Mouse (Mus musculus): ENCODE data around the gene Cant1. TPM values are rescaled to one million over a fixed set of nuclear protein-coding genes. Genes with fewer than 3 reads are reported as not detected.

Cant1 gene
- polyA plus RNA-seq, 1 experiment from 2014 or later, result 30.8 TPM

- no peak for ATAC-seq (ENCODE audit: low read depth)
- H3K27me3 ChIP-seq (replicated peaks; ENCODE audit: control insufficient read depth, insufficient read depth, low read length), result no peaks in the 10 kb centered on the region
- no peaks in the 10 kb centered on the region for H3K9me3 ChIP-seq (ENCODE audit: control insufficient read depth, low read length)
- H3K27ac ChIP-seq (replicated peaks; ENCODE audit: low read depth, low read length), result no peak overlapping the region
- 57% methylated on average over 3 of the region's 3 CpGs for WGBS
- no peak overlapping the region for H3K4me2 ChIP-seq (ENCODE audit: low read depth, low read length)
- no peak for DNase-seq (ENCODE audit: low spot score)
- H3K4me3 ChIP-seq (ENCODE audit: low read depth, low read length), result no peak overlapping the region
- H3K4me1 ChIP-seq (ENCODE audit: control insufficient read depth, insufficient read depth, low read length), result peaks cover 35% of the 10 kb centered on the region
- no peaks in the 10 kb centered on the region for H3K36me3 ChIP-seq (ENCODE audit: control insufficient read depth, insufficient read depth, low read length)
- no peak overlapping the region for H3K9ac ChIP-seq (ENCODE audit: low read depth, low read length)
Measured at GRCm38 (mm10) chr11:118368330-118368729, 50.6 kb downstream of the Cant1 start.

DNA sequence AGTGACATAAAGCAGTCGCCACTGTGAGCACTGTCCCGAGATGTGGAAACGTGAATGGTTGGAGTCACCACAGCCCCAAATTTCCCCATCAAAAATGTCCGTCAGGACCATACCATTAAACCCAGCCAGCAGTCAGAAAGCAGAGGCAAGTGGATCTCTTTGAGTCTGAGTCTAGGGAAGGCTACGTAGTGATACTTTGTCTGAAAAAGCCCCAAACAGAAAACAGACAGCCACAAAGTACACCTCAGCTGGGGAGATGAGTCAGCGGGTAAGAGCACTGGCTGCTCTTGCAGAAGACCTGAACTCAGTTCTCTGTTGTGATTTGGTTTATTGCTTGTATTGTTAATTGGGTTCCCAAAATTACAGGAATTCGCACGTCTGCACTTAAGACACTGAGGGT lies 52.3 kb downstream of the Cant1 start:
- Histone ChIP-seq H3K27me3 (replicated peaks; ENCODE audit: control insufficient read depth, insufficient read depth, low read length) (no peaks in the 10 kb centered on the region), H3K4me2 (ENCODE audit: low read depth, low read length) (no peak overlapping the region), H3K4me3 (ENCODE audit: low read depth, low read length) (no peak overlapping the region), H3K4me1 (ENCODE audit: control insufficient read depth, insufficient read depth, low read length) (peaks cover 44% of the 10 kb centered on the region), H3K9ac (ENCODE audit: low read depth, low read length) (no peak overlapping the region), H3K9me3 (ENCODE audit: control insufficient read depth, low read length) (no peaks in the 10 kb centered on the region), H3K36me3 (ENCODE audit: control insufficient read depth, insufficient read depth, low read length) (no peaks in the 10 kb centered on the region), H3K27ac (replicated peaks; ENCODE audit: low read depth, low read length) (no peak overlapping the region)
- WGBS, result 57% methylated on average over 8 of the region's 8 CpGs
- DNase-seq (ENCODE audit: low spot score) (no peak), ATAC-seq (ENCODE audit: low read depth) (no peak)

DNA sequence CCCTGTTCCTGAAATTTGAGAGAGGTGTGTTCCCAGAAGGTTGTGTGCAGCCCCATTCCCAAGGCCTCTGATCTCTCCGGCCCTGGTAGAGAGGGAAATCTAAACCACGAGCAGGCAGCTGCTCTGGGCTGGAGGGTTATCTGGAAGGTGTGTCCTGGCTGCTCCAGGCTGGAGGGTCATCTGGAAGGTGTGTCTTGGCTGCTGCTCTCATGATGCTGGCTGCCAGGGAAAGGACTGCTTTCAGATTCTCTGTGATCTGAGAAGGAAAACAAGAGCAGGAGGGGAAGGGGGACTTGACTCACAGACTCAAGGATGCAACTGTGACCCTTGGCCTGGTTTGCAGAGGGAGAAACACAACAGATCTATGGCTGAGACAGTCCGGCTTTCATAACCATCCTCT lies 52.8 kb downstream of the Cant1 start:
- peaks cover 48% of the 10 kb centered on the region for H3K4me1 ChIP-seq (ENCODE audit: control insufficient read depth, insufficient read depth, low read length)
- no peak overlapping the region for H3K4me3 ChIP-seq (ENCODE audit: low read depth, low read length)
- 54% methylated on average over 3 of the region's 3 CpGs for WGBS
- H3K9me3 ChIP-seq (ENCODE audit: control insufficient read depth, low read length), result no peaks in the 10 kb centered on the region
- peak overlapping the region; percentile 88 for H3K27ac ChIP-seq (replicated peaks; ENCODE audit: low read depth, low read length)
- no peak overlapping the region for H3K4me2 ChIP-seq (ENCODE audit: low read depth, low read length)
- DNase-seq (ENCODE audit: low spot score) (no peak), ATAC-seq (ENCODE audit: low read depth) (no peak)
- H3K9ac ChIP-seq (ENCODE audit: low read depth, low read length), result no peak overlapping the region
- no peaks in the 10 kb centered on the region for H3K27me3 ChIP-seq (replicated peaks; ENCODE audit: control insufficient read depth, insufficient read depth, low read length)
- no peaks in the 10 kb centered on the region for H3K36me3 ChIP-seq (ENCODE audit: control insufficient read depth, insufficient read depth, low read length)

- 16% methylated on average over 7 of the region's 7 CpGs for WGBS
- Histone ChIP-seq H3K9me3 (ENCODE audit: control insufficient read depth, low read length) (no peaks in the 10 kb centered on the region), H3K36me3 (ENCODE audit: control insufficient read depth, insufficient read depth, low read length) (no peaks in the 10 kb centered on the region), H3K9ac (ENCODE audit: low read depth, low read length) (no peak overlapping the region), H3K27me3 (replicated peaks; ENCODE audit: control insufficient read depth, insufficient read depth, low read length) (no peaks in the 10 kb centered on the region), H3K4me2 (ENCODE audit: low read depth, low read length) (0 out of 2 replicates have a peak overlapping the region, but pooled peaks have one; percentile 11), H3K4me1 (ENCODE audit: control insufficient read depth, insufficient read depth, low read length) (peaks cover 57% of the 10 kb centered on the region), H3K4me3 (ENCODE audit: low read depth, low read length) (no peak overlapping the region), H3K27ac (replicated peaks; ENCODE audit: low read depth, low read length) (peak overlapping the region; percentile 88)
- DNase-seq (ENCODE audit: low spot score), result peak; percentile 94
- peak; percentile 75 for ATAC-seq (ENCODE audit: low read depth)
Measured at GRCm38 (mm10) chr11:118365171-118365570, 53.7 kb downstream of the Cant1 start.

- WGBS, result 83% methylated on average over 4 of the region's 4 CpGs
- H3K36me3 ChIP-seq (ENCODE audit: control insufficient read depth, insufficient read depth, low read length), result no peaks in the 10 kb centered on the region
- H3K27me3 ChIP-seq (replicated peaks; ENCODE audit: control insufficient read depth, insufficient read depth, low read length), result no peaks in the 10 kb centered on the region
- DNase-seq (ENCODE audit: low spot score) (no peak), ATAC-seq (ENCODE audit: low read depth) (no peak)
- peak overlapping the region; percentile 32; the same call in 1 of the 2 replicates for H3K9ac ChIP-seq (ENCODE audit: low read depth, low read length)
- no peak overlapping the region for H3K4me2 ChIP-seq (ENCODE audit: low read depth, low read length)
- H3K9me3 ChIP-seq (ENCODE audit: control insufficient read depth, low read length), result no peaks in the 10 kb centered on the region
- H3K4me3 ChIP-seq (ENCODE audit: low read depth, low read length), result no peak overlapping the region
- H3K27ac ChIP-seq (replicated peaks; ENCODE audit: low read depth, low read length), result peak overlapping the region; percentile 88
- H3K4me1 ChIP-seq (ENCODE audit: control insufficient read depth, insufficient read depth, low read length), result peaks cover 57% of the 10 kb centered on the region
Measured at GRCm38 (mm10) chr11:118364021-118364420, 54.9 kb downstream of the Cant1 start.

DNA sequence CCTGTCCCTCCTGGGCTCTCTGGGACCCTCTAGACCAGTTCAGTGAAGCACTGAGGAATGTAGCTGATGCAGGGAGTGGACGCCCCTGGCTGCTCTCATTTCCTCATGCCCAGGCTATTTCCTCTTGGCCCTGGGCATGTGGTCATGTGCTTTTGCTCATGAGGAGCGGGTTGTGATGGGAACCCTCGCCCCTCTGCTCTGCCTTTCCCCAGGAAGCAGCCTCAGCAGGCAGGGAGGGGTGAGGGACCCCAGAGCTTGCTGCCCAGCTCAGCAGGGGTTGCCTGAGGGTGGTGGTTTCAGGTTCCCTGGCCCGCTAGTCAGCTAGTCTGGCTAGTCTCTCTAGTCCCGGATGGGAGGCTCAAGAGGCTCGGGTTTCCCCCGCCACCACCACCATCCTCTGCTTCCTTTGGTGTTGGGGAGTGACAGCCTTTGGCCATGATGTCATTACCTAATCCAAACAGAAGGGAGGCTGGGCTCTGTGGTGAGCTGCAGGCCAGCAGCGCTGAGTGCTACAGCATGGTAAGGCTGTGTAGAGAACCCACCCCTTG lies 55.8 kb downstream of the Cant1 start:
- DNase-seq (ENCODE audit: low spot score), result peak; percentile 92
- Histone ChIP-seq H3K4me2 (ENCODE audit: low read depth, low read length) (peak overlapping the region; percentile 20), H3K36me3 (ENCODE audit: control insufficient read depth, insufficient read depth, low read length) (no peaks in the 10 kb centered on the region), H3K4me3 (ENCODE audit: low read depth, low read length) (no peak overlapping the region), H3K9me3 (ENCODE audit: control insufficient read depth, low read length) (no peaks in the 10 kb centered on the region), H3K27me3 (replicated peaks; ENCODE audit: control insufficient read depth, insufficient read depth, low read length) (no peaks in the 10 kb centered on the region), H3K4me1 (ENCODE audit: control insufficient read depth, insufficient read depth, low read length) (peaks cover 57% of the 10 kb centered on the region), H3K9ac (ENCODE audit: low read depth, low read length) (peak overlapping the region; percentile 45), H3K27ac (replicated peaks; ENCODE audit: low read depth, low read length) (peak overlapping the region; percentile 83)
- ATAC-seq (ENCODE audit: low read depth), result peak; percentile 84
- 2% methylated on average over 8 of the region's 8 CpGs for WGBS

DNA sequence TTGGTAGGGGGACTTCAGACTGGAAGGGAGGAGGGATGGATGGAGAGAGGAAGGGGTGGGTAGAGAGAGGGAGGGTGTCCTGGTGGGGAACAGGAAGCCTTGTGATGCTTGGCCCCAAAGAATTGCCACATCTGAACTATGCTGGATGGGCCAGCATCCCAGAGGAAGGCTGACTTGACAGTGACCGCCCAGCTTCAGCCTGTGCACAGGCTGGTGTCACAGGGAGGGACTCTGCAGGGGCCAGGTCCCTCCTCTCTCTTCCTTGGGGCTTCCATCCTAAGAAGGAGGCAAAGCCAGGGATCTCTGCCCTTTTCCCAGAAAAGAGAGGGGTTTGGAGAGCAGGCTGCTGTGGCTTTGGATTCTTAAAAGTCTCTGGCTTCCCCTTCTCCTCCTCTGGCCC lies 56.4 kb downstream of the Cant1 start:
- no peaks in the 10 kb centered on the region for H3K9me3 ChIP-seq (ENCODE audit: control insufficient read depth, low read length)
- H3K27me3 ChIP-seq (replicated peaks; ENCODE audit: control insufficient read depth, insufficient read depth, low read length), result no peaks in the 10 kb centered on the region
- ATAC-seq (ENCODE audit: low read depth) (no peak), DNase-seq (ENCODE audit: low spot score) (no peak)
- 75% methylated on average over 1 of the region's 1 CpGs for WGBS
- H3K4me2 ChIP-seq (ENCODE audit: low read depth, low read length), result peak overlapping the region; percentile 20
- H3K9ac ChIP-seq (ENCODE audit: low read depth, low read length), result peak overlapping the region; percentile 45
- no peak overlapping the region for H3K4me3 ChIP-seq (ENCODE audit: low read depth, low read length)
- H3K36me3 ChIP-seq (ENCODE audit: control insufficient read depth, insufficient read depth, low read length), result no peaks in the 10 kb centered on the region
- peaks cover 57% of the 10 kb centered on the region for H3K4me1 ChIP-seq (ENCODE audit: control insufficient read depth, insufficient read depth, low read length)
- peak overlapping the region; percentile 83 for H3K27ac ChIP-seq (replicated peaks; ENCODE audit: low read depth, low read length)

- H3K4me1 ChIP-seq (ENCODE audit: control insufficient read depth, insufficient read depth, low read length), result peaks cover 57% of the 10 kb centered on the region
Measured at GRCm38 (mm10) chr11:118360907-118361341, 58.0 kb downstream of the Cant1 start.

DNA sequence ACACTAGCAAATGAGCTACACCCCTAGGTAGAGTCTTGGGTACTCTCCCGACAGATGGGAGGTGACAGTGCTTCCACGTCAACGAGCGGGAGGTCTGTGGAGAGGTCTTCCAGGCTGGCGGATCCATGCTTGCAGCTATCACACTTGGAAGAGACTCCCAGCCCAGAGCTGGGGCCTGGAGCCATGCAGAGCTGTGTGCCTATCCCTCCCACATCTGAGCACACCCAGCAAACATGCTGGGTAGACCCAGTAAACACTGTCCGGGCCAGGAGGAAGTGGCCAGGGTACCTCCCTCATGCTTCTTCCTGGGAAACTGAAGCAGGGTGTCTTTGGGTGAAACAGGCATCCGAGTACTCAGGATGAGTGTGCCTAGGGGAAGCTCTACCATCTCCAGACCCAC lies 58.4 kb downstream of the Cant1 start:
- H3K36me3 ChIP-seq (ENCODE audit: control insufficient read depth, insufficient read depth, low read length), result no peaks in the 10 kb centered on the region
- H3K4me3 ChIP-seq (ENCODE audit: low read depth, low read length), result no peak overlapping the region
- ATAC-seq (ENCODE audit: low read depth) (no peak), DNase-seq (ENCODE audit: low spot score) (no peak)
- H3K27me3 ChIP-seq (replicated peaks; ENCODE audit: control insufficient read depth, insufficient read depth, low read length), result no peaks in the 10 kb centered on the region
- no peak overlapping the region for H3K4me2 ChIP-seq (ENCODE audit: low read depth, low read length)
- no peaks in the 10 kb centered on the region for H3K9me3 ChIP-seq (ENCODE audit: control insufficient read depth, low read length)
- 64% methylated on average over 7 of the region's 7 CpGs for WGBS
- no peak overlapping the region for H3K9ac ChIP-seq (ENCODE audit: low read depth, low read length)
- H3K4me1 ChIP-seq (ENCODE audit: control insufficient read depth, insufficient read depth, low read length), result peaks cover 57% of the 10 kb centered on the region
- peak overlapping the region; percentile 8; the same call in 1 of the 2 replicates for H3K27ac ChIP-seq (replicated peaks; ENCODE audit: low read depth, low read length)

More at GRCm38 (mm10) chr11:118360907-118361341, 58.0 kb downstream of the Cant1 start:
- ATAC-seq (ENCODE audit: low read depth) (no peak), DNase-seq (ENCODE audit: low spot score) (no peak)
- no peaks in the 10 kb centered on the region for H3K27me3 ChIP-seq (replicated peaks; ENCODE audit: control insufficient read depth, insufficient read depth, low read length)
- H3K4me2 ChIP-seq (ENCODE audit: low read depth, low read length), result no peak overlapping the region
- peak overlapping the region; percentile 8; the same call in 1 of the 2 replicates for H3K27ac ChIP-seq (replicated peaks; ENCODE audit: low read depth, low read length)
- H3K36me3 ChIP-seq (ENCODE audit: control insufficient read depth, insufficient read depth, low read length), result no peaks in the 10 kb centered on the region
- 24% methylated on average over 10 of the region's 10 CpGs for WGBS
- no peak overlapping the region for H3K4me3 ChIP-seq (ENCODE audit: low read depth, low read length)
- H3K9me3 ChIP-seq (ENCODE audit: control insufficient read depth, low read length), result no peaks in the 10 kb centered on the region
- H3K9ac ChIP-seq (ENCODE audit: low read depth, low read length), result no peak overlapping the region

All from embryonic facial prominence, embryonic 14.5 days (tissue).